Mouse (Mus musculus): ENCODE data around the gene Cmtm7. TPM values are rescaled to one million over a fixed set of nuclear protein-coding genes. Genes with fewer than 3 reads are reported as not detected.

Gene Cmtm7
- polyA plus RNA-seq, 1 experiment from 2014 or later = 14.4 TPM

DNA sequence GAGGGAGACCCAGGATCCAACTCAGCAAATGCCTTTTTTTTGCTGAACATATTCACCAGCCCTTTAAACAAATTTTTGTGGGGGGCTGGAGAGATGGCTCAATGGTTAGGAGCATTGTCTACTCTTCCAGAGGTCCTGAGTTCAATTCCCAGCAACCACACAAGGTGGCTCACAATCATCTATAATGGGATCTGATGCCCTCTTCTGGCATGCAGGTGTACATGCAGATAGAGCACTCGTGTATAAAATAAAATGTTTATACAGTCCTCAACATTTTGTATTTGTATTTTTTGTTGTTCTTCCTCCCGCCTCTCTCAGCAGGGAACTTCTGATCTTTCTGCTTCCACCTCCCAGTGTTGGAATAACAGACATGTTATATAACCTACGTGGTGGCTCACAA, 30.1 kb downstream of the Cmtm7 start:
- Histone ChIP-seq H3K9ac (replicated peaks; ENCODE audit: low read length) (no peak overlapping the region), H3K9me3 (ENCODE audit: control insufficient read depth, low read length) (no peaks in the 10 kb centered on the region), H3K4me1 (ENCODE audit: control insufficient read depth, insufficient read depth, low read length) (no peaks in the 10 kb centered on the region), H3K36me3 (ENCODE audit: control insufficient read depth, insufficient read depth, low read length) (peaks cover 18% of the 10 kb centered on the region; the same call in 1 of the 2 replicates), H3K4me3 (replicated peaks; ENCODE audit: low read depth, low read length) (no peak overlapping the region), H3K27me3 (ENCODE audit: control insufficient read depth, insufficient read depth, low read length) (no peaks in the 10 kb centered on the region), H3K27ac (replicated peaks; ENCODE audit: low read depth, low read length) (no peak overlapping the region), H3K4me2 (ENCODE audit: low read length) (no peak overlapping the region)
- WGBS = 85% methylated on average over 3 of the region's 3 CpGs
- DNase-seq (no peak), ATAC-seq (ENCODE audit: low FRiP score, low TSS enrichment) (no peak)

DNA sequence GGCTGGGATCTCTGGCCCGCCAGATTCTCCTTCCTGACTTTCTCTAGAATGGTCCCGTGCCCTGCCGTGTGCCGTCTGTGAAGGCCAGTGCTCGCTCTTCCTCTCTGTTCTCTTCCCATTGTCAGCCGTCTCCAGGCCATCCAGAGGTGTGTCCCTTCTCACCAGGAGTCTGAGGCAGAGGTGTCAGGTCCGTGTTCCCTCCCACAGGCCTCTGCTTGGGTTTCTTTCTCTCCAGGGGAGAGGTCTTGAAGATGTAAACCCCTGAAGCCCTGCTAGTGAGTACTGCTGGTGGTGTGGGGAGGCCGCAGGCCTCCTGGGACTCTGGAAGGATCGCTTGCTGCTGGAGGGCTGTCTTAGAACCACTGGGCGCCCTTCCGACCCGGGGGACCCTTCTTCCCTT, 34.2 kb downstream of the Cmtm7 start:
- Histone ChIP-seq H3K4me1 (ENCODE audit: control insufficient read depth, insufficient read depth, low read length) (no peaks in the 10 kb centered on the region), H3K27me3 (ENCODE audit: control insufficient read depth, insufficient read depth, low read length) (no peaks in the 10 kb centered on the region), H3K9ac (replicated peaks; ENCODE audit: low read length) (no peak overlapping the region), H3K27ac (replicated peaks; ENCODE audit: low read depth, low read length) (no peak overlapping the region), H3K36me3 (ENCODE audit: control insufficient read depth, insufficient read depth, low read length) (peaks cover 21% of the 10 kb centered on the region; the same call in 1 of the 2 replicates), H3K4me2 (ENCODE audit: low read length) (no peak overlapping the region), H3K9me3 (ENCODE audit: control insufficient read depth, low read length) (no peaks in the 10 kb centered on the region), H3K4me3 (replicated peaks; ENCODE audit: low read depth, low read length) (no peak overlapping the region)
- DNase-seq = no peak
- no peak for ATAC-seq (ENCODE audit: low FRiP score, low TSS enrichment)
- WGBS = 81% methylated on average over 12 of the region's 12 CpGs

GRCm38 (mm10) chr9:114747012-114747411, 34.6 kb downstream of the Cmtm7 start:
- H3K9ac ChIP-seq (replicated peaks; ENCODE audit: low read length) = no peak overlapping the region
- 88% methylated on average over 10 of the region's 10 CpGs for WGBS
- no peak overlapping the region for H3K4me2 ChIP-seq (ENCODE audit: low read length)
- H3K4me3 ChIP-seq (replicated peaks; ENCODE audit: low read depth, low read length) = no peak overlapping the region
- H3K27me3 ChIP-seq (ENCODE audit: control insufficient read depth, insufficient read depth, low read length) = no peaks in the 10 kb centered on the region
- H3K9me3 ChIP-seq (ENCODE audit: control insufficient read depth, low read length) = no peaks in the 10 kb centered on the region
- peaks cover 21% of the 10 kb centered on the region; the same call in 1 of the 2 replicates for H3K36me3 ChIP-seq (ENCODE audit: control insufficient read depth, insufficient read depth, low read length)
- ATAC-seq (ENCODE audit: low FRiP score, low TSS enrichment) = no peak
- H3K27ac ChIP-seq (replicated peaks; ENCODE audit: low read depth, low read length) = no peak overlapping the region
- DNase-seq = no peak
- H3K4me1 ChIP-seq (ENCODE audit: control insufficient read depth, insufficient read depth, low read length) = no peaks in the 10 kb centered on the region

DNA sequence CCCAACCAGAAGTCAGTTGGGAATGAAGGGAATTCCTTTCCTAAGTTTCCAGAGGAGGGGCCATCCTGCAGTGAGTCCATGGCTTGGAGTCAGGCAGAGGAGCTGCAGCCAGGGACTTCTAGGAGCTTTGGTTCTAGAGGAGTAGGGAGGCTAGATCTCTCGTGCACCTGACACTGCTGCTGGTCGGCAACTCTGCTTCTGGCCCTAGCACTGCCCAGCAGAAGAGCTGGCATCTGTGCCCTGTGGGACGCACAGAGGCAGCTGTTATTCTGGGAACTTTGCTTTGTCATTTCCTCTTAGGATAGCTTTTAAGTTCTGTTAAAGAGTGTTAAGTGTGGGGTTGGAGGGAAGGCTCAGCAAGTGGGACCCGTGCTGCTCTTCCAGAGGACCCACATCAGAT, 36.0 kb downstream of the Cmtm7 start:
- Histone ChIP-seq H3K4me2 (ENCODE audit: low read length) (no peak overlapping the region), H3K4me1 (ENCODE audit: control insufficient read depth, insufficient read depth, low read length) (no peaks in the 10 kb centered on the region), H3K4me3 (replicated peaks; ENCODE audit: low read depth, low read length) (no peak overlapping the region), H3K9ac (replicated peaks; ENCODE audit: low read length) (no peak overlapping the region), H3K36me3 (ENCODE audit: control insufficient read depth, insufficient read depth, low read length) (peaks cover 21% of the 10 kb centered on the region; the same call in 1 of the 2 replicates), H3K9me3 (ENCODE audit: control insufficient read depth, low read length) (no peaks in the 10 kb centered on the region), H3K27me3 (ENCODE audit: control insufficient read depth, insufficient read depth, low read length) (no peaks in the 10 kb centered on the region), H3K27ac (replicated peaks; ENCODE audit: low read depth, low read length) (no peak overlapping the region)
- ATAC-seq (ENCODE audit: low FRiP score, low TSS enrichment) = no peak
- 85% methylated on average over 4 of the region's 4 CpGs for WGBS
- DNase-seq = no peak

- ATAC-seq (ENCODE audit: low FRiP score, low TSS enrichment) = no peak
- Histone ChIP-seq H3K9ac (replicated peaks; ENCODE audit: low read length) (no peak overlapping the region), H3K4me2 (ENCODE audit: low read length) (no peak overlapping the region), H3K36me3 (ENCODE audit: control insufficient read depth, insufficient read depth, low read length) (peaks cover 21% of the 10 kb centered on the region; the same call in 1 of the 2 replicates), H3K27me3 (ENCODE audit: control insufficient read depth, insufficient read depth, low read length) (no peaks in the 10 kb centered on the region), H3K27ac (replicated peaks; ENCODE audit: low read depth, low read length) (no peak overlapping the region), H3K9me3 (ENCODE audit: control insufficient read depth, low read length) (no peaks in the 10 kb centered on the region), H3K4me1 (ENCODE audit: control insufficient read depth, insufficient read depth, low read length) (no peaks in the 10 kb centered on the region), H3K4me3 (replicated peaks; ENCODE audit: low read depth, low read length) (no peak overlapping the region)
- WGBS = 92% methylated on average over 4 of the region's 4 CpGs
- DNase-seq = no peak
Measured at GRCm38 (mm10) chr9:114745163-114745562, 36.5 kb downstream of the Cmtm7 start.

DNA sequence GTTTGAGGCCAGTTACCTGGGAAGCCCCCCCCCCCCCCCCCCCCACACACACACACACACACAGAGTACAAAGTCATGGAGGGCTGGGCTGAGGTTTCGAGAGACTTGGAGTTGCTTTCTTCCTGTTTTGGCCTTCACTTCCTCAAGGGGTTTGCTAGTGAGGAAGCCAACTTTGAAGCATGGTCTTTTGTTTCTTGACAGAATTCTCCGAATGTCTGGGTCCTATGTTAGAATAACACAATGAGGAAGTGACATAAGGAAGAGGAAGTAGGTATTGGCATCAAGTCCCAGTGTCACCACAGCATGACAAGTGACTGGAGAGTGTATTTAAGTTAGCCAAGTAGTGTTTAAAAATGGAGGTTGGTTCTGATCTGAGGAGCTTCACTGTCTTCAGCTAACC, 38.9 kb downstream of the Cmtm7 start:
- Histone ChIP-seq H3K9me3 (ENCODE audit: control insufficient read depth, low read length) (no peaks in the 10 kb centered on the region), H3K27me3 (ENCODE audit: control insufficient read depth, insufficient read depth, low read length) (no peaks in the 10 kb centered on the region), H3K9ac (replicated peaks; ENCODE audit: low read length) (no peak overlapping the region), H3K27ac (replicated peaks; ENCODE audit: low read depth, low read length) (no peak overlapping the region), H3K36me3 (ENCODE audit: control insufficient read depth, insufficient read depth, low read length) (peaks cover 10% of the 10 kb centered on the region; the same call in 1 of the 2 replicates), H3K4me1 (ENCODE audit: control insufficient read depth, insufficient read depth, low read length) (no peaks in the 10 kb centered on the region), H3K4me2 (ENCODE audit: low read length) (no peak overlapping the region), H3K4me3 (replicated peaks; ENCODE audit: low read depth, low read length) (no peak overlapping the region)
- DNase-seq (no peak), ATAC-seq (ENCODE audit: low FRiP score, low TSS enrichment) (no peak)
- whole genome bisulfite sequencing = 91% methylated on average over 2 of the region's 2 CpGs

DNA sequence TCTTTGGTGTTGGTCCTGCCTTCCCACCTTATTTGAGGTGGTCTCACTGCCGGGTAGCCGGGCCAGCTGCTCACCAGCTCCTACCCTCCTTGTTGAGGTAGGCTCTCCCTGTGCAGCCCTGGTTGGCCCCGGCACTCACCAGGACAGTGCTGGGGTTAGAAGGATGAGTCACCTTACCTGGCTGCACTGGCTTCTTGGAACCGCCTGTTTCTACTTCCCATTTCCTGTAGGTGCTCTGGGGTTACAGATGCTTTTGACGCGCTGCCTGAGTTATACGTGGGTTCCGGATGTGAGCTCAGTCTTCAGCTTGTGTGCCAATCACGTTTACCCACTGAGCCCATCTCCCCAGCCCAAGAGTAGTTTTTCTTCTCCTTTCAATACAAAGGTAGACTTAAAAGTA, 41.3 kb downstream of the Cmtm7 start:
- Histone ChIP-seq H3K9ac (replicated peaks; ENCODE audit: low read length) (no peak overlapping the region), H3K4me1 (ENCODE audit: control insufficient read depth, insufficient read depth, low read length) (no peaks in the 10 kb centered on the region), H3K9me3 (ENCODE audit: control insufficient read depth, low read length) (no peaks in the 10 kb centered on the region), H3K27ac (replicated peaks; ENCODE audit: low read depth, low read length) (no peak overlapping the region), H3K27me3 (ENCODE audit: control insufficient read depth, insufficient read depth, low read length) (no peaks in the 10 kb centered on the region), H3K4me3 (replicated peaks; ENCODE audit: low read depth, low read length) (no peak overlapping the region), H3K4me2 (ENCODE audit: low read length) (no peak overlapping the region), H3K36me3 (ENCODE audit: control insufficient read depth, insufficient read depth, low read length) (no peaks in the 10 kb centered on the region)
- DNase-seq (no peak), ATAC-seq (ENCODE audit: low FRiP score, low TSS enrichment) (no peak)
- 93% methylated on average over 9 of the region's 9 CpGs for WGBS

GRCm38 (mm10) chr9:114736442-114736841, 45.2 kb downstream of the Cmtm7 start:
- H3K36me3 ChIP-seq (ENCODE audit: control insufficient read depth, insufficient read depth, low read length) = no peaks in the 10 kb centered on the region
- H3K4me3 ChIP-seq (replicated peaks; ENCODE audit: low read depth, low read length) = no peak overlapping the region
- DNase-seq (no peak), ATAC-seq (ENCODE audit: low FRiP score, low TSS enrichment) (no peak)
- H3K9ac ChIP-seq (replicated peaks; ENCODE audit: low read length) = no peak overlapping the region
- peaks cover 13% of the 10 kb centered on the region for H3K4me1 ChIP-seq (ENCODE audit: control insufficient read depth, insufficient read depth, low read length)
- no peak overlapping the region for H3K4me2 ChIP-seq (ENCODE audit: low read length)
- no peaks in the 10 kb centered on the region for H3K27me3 ChIP-seq (ENCODE audit: control insufficient read depth, insufficient read depth, low read length)
- 88% methylated on average over 11 of the region's 11 CpGs for WGBS
- H3K27ac ChIP-seq (replicated peaks; ENCODE audit: low read depth, low read length) = no peak overlapping the region
- no peaks in the 10 kb centered on the region for H3K9me3 ChIP-seq (ENCODE audit: control insufficient read depth, low read length)

DNA sequence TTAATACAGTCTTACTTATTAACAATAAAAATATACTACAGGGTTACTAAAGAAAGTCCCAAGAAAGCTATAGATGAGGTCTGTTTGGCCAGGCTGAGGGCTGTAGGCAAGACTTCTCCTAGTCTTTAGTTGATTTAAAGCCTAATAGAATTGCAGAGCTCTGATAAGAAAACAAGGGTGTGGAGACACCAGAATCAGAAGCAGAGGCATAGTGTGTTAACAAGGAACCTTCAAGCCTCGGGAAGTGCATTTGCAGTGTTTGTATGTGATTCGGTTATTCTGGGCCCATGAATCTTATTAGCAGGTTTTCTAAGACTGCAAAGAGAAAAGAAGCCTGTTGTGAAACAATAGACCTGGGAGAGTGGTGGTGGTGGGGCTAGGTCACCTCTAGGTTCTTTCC, 48.4 kb downstream of the Cmtm7 start:
- Histone ChIP-seq H3K27ac (replicated peaks; ENCODE audit: low read depth, low read length) (no peak overlapping the region), H3K4me1 (ENCODE audit: control insufficient read depth, insufficient read depth, low read length) (peaks cover 13% of the 10 kb centered on the region), H3K36me3 (ENCODE audit: control insufficient read depth, insufficient read depth, low read length) (no peaks in the 10 kb centered on the region), H3K4me3 (replicated peaks; ENCODE audit: low read depth, low read length) (no peak overlapping the region), H3K9me3 (ENCODE audit: control insufficient read depth, low read length) (no peaks in the 10 kb centered on the region), H3K4me2 (ENCODE audit: low read length) (no peak overlapping the region), H3K27me3 (ENCODE audit: control insufficient read depth, insufficient read depth, low read length) (no peaks in the 10 kb centered on the region), H3K9ac (replicated peaks; ENCODE audit: low read length) (no peak overlapping the region)
- WGBS = 89% methylated on average over 2 of the region's 2 CpGs
- no peak for ATAC-seq (ENCODE audit: low FRiP score, low TSS enrichment)
- no peak for DNase-seq

Measured in midbrain, embryonic 14.5 days (tissue).